Mouse (Mus musculus) hindbrain, embryonic 12.5 days (tissue): ENCODE results near the gene Adcy10. TPM values are rescaled to one million over a fixed set of nuclear protein-coding genes. Genes with fewer than 3 reads are reported as not detected.

Source experiments
- ATAC-seq: fragments of 200-750 bp; cut with Nextera tagmentation; 2 replicates; pipeline ENCODE4 v1.8.0; 2017; ENCODE audit warnings: moderate TSS enrichment; ENCODE audit not compliant: low FRiP score
- H3K27ac ChIP-seq: fragments of 300-500 bp; sonication (generic); 2 replicates; pipeline ENCODE4 v1.5.1; 2016; ENCODE audit warnings: mild to moderate bottlenecking
- H3K27me3 ChIP-seq: fragments of 300-500 bp; sonication (generic); 2 replicates; pipeline ENCODE4 v1.6.1; 2016; ENCODE audit warnings: mild to moderate bottlenecking
- H3K36me3 ChIP-seq: fragments of 300-500 bp; sonication (generic); 2 replicates; pipeline ENCODE4 v1.6.1; 2016; ENCODE audit warnings: mild to moderate bottlenecking
- H3K4me1 ChIP-seq: fragments of 300-500 bp; sonication (generic); 2 replicates; pipeline ENCODE4 v1.6.1; 2016
- H3K4me2 ChIP-seq: fragments of 300-500 bp; sonication (generic); replicated peaks from 2 replicates; pipeline ENCODE4 v1.6.1; 2016; ENCODE audit warnings: mild to moderate bottlenecking
- H3K4me3 ChIP-seq: fragments of 300-500 bp; sonication (generic); 2 replicates; pipeline ENCODE4 v1.5.1; 2016; ENCODE audit warnings: mild to moderate bottlenecking
- H3K9ac ChIP-seq: fragments of 300-500 bp; sonication (generic); 2 replicates; pipeline ENCODE4 v1.6.1; 2016; ENCODE audit warnings: mild to moderate bottlenecking, moderate library complexity
- H3K9me3 ChIP-seq: fragments of 300-500 bp; sonication (generic); replicated peaks from 2 replicates; pipeline ENCODE4 v1.6.1; 2016; ENCODE audit warnings: mild to moderate bottlenecking
- WGBS: fragments of 180-500 bp; shearing (Covaris S2); methylation state at CpG from one replicate; pipeline ENCODE4 v1.1.7; 2016; 5-methylcytosine and 5-hydroxymethylcytosine counted together
- polyA plus RNA-seq: library from polyadenylated mRNA; unstranded; fragments of >200 nt; fragmentation: Nextera tagmentation; extraction: Ambion mirVana; gene quantifications from 2 replicates; pipeline ENCODE4 v1.2.1, GENCODE M21; 2016

The Adcy10 gene
- polyA plus RNA-seq, 1 experiment from 2014 or later, result 0.12 TPM

DNA sequence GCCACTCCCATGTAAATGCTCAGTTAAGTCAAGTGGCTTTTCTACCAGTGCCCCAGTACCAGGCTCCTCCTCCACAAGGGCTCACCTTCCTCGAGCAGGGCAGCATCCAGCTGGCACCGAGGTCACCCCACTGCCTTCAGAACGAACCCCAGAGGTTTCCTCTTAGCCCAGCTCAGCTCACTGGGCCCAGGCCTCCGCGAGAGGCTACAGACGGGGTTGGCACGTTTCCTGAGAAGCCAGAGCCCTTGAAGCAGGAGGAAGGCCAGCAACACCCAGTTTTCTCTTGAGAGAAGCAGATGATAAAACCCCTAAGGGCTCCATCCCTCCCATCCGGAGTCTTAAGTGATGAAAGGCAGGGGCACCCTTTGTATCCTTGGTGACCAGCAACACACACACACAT is 105.8 kb downstream of the Adcy10 start:
- no peak overlapping the region for H3K4me2 ChIP-seq
- no peak for ATAC-seq
- 80% methylated on average over 8 of the region's 8 CpGs for WGBS
- H3K27me3 ChIP-seq, result no peaks in the 10 kb centered on the region
- peaks cover 4% of the 10 kb centered on the region for H3K4me1 ChIP-seq
- no peaks in the 10 kb centered on the region for H3K9me3 ChIP-seq
- H3K4me3 ChIP-seq, result no peak overlapping the region
- H3K36me3 ChIP-seq, result peaks cover 44% of the 10 kb centered on the region
- no peak overlapping the region for H3K9ac ChIP-seq
- H3K27ac ChIP-seq, result no peak overlapping the region; the same call in 1 of the 2 replicates

DNA sequence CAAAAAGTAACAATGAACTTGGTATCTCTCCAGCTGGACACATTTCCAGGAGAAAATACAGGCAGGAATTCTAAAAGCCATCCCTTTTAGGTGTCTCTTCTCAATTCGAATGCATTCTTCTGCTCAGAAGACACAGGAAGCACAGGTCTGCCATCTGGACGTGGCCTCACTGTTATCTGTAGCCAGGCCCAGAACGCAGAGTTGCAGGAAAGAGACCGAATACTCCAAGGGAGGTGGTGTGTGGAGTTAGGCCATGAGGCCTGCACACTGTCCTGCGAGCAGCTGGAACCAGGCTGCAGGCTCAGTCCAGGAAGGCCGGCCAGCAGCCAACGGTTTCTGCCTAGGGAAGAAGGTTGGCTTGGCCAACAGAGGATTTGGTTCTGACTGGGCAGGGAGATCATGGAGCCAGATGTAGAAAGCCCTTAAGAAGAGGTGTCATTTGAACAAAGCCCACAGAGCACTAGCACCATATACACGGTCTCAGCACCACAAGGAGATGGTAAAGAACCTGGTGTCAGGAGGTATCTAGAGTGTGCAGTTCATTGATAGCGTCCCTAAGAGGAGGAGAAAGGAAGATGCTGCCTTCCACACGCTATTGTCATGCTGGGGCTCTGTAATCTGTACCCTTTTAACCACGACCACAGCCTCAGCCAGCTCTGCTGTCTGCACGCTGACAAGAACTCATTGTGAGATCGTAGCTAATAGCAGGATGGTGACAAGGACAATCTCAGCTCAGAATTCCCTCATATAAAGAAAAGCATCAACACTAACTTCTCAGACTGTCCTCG is 107.5 kb downstream of the Adcy10 start:
- no peak overlapping the region for H3K4me3 ChIP-seq
- no peaks in the 10 kb centered on the region for H3K27me3 ChIP-seq
- H3K36me3 ChIP-seq, result peaks cover 44% of the 10 kb centered on the region
- peaks cover 4% of the 10 kb centered on the region for H3K4me1 ChIP-seq
- no peak overlapping the region for H3K4me2 ChIP-seq
- WGBS, result 95% methylated on average over 14 of the region's 14 CpGs
- no peak for ATAC-seq
- no peak overlapping the region for H3K27ac ChIP-seq
- no peak overlapping the region for H3K9ac ChIP-seq
- no peaks in the 10 kb centered on the region for H3K9me3 ChIP-seq

DNA sequence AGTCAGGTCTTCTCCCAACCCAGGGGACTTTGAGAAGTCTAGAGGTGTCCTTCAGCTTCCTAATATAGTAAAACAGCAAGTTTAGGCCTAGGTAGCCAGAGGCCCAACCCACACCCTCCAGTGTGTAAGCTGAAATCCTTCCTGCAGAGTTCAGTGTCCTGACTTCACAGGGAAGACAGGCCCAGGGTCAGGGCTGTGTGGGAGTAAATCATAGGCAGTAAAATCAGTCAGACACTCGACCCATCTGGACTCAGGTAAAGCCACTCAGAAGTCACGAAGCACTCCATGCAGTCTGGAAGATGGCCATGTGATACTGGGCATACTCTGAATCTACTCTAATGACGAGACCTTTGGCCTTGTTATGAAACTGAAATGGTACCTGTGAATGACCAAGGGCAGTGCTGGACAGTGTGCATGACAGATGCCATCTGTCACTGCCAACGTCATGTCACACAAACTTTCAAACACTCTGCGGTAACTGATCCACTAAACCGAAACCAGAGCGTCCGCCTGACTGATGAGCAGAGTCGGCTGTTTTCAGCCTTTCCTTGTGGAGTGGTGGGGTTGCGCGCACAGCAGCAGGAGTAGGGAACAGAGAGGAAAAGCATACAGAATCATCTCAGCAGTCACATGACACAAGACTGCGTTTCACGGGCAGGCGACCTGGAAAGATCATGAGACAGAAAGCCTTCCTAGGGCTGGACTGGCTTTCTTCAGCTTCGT is 109.9 kb downstream of the Adcy10 start:
- Histone ChIP-seq H3K9ac (no peak overlapping the region), H3K27me3 (no peaks in the 10 kb centered on the region), H3K4me2 (no peak overlapping the region), H3K36me3 (peaks cover 56% of the 10 kb centered on the region), H3K4me1 (no peaks in the 10 kb centered on the region), H3K4me3 (no peak overlapping the region), H3K9me3 (no peaks in the 10 kb centered on the region), H3K27ac (no peak overlapping the region)
- 90% methylated on average over 15 of the region's 15 CpGs for WGBS
- ATAC-seq, result no peak

DNA sequence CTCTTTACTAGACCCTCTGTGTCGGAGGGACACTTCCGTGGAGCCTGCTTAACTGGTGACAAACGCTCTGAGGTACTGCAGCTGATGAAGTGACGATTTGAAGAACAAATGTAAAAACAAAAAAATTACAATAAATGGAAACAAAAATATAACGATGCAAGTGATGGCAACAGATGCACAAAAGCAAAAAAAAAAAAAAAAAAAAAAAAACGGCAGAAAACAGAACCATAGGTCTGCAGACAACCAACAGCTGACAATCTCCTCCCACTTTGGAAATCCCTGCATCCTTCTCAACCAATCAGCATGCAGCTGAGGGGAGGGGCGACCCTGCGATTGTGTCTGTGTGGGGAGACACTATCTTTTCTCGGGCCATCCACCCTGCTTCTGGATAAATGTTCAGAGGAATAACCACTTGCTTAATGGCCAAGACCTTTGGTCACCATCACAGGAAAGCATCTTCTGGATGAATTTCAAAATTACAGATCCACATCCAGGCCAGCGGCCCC is 116.8 kb downstream of the Adcy10 start:
- ATAC-seq, result no peak
- no peaks in the 10 kb centered on the region for H3K27me3 ChIP-seq
- no peak overlapping the region for H3K4me3 ChIP-seq
- H3K36me3 ChIP-seq, result peaks cover 52% of the 10 kb centered on the region
- no peak overlapping the region for H3K4me2 ChIP-seq
- H3K9ac ChIP-seq, result no peak overlapping the region
- no peaks in the 10 kb centered on the region for H3K9me3 ChIP-seq
- H3K4me1 ChIP-seq, result no peaks in the 10 kb centered on the region
- WGBS, result 84% methylated on average over 10 of the region's 10 CpGs
- no peak overlapping the region for H3K27ac ChIP-seq

DNA sequence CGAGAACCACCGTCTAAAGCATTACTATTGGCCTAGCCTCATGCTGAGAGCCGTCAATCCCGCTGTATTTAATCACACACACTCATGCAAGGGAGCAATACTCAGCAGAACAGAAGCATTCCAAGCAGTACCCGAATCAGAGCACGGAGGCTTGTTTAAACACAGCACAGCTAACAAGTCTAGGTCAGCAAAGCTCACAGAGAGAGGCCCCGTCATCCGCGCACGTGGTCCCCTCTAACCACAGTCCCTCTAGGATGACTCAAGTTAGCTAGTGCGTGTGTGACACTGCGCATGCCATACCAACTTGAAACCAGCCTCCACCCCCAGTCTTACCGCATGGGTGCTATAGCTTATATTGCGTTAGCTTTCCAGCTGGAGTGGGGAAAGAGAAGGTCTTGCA is 118.2 kb downstream of the Adcy10 start:
- ATAC-seq, result no peak
- Histone ChIP-seq H3K36me3 (peaks cover 60% of the 10 kb centered on the region), H3K27me3 (no peaks in the 10 kb centered on the region), H3K4me1 (no peaks in the 10 kb centered on the region), H3K4me3 (no peak overlapping the region), H3K9ac (no peak overlapping the region), H3K27ac (no peak overlapping the region), H3K9me3 (no peaks in the 10 kb centered on the region), H3K4me2 (no peak overlapping the region)
- 89% methylated on average over 14 of the region's 14 CpGs for WGBS

DNA sequence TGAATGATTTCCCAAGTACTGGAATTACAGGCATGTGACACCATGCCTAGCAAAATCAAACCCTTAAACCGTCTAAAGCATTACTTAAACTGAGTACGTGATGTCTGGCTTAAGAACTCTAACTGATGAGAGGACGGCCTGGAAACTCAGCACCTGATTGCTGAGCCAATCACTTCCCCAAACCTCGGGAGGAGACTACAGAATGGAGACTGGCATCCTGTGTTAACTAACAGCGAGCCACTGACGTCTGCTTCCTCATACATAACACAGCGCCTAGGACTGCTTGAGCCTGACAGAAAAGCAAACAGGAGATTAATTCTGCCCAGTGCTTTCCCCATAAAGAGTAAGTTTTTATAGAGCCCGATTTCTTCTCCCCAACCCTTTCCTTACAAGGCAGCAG is 119.2 kb downstream of the Adcy10 start:
- Histone ChIP-seq H3K4me1 (no peaks in the 10 kb centered on the region; the same call in 1 of the 2 replicates), H3K27ac (no peak overlapping the region), H3K4me2 (no peak overlapping the region), H3K27me3 (no peaks in the 10 kb centered on the region), H3K9ac (no peak overlapping the region), H3K4me3 (no peak overlapping the region), H3K36me3 (peaks cover 57% of the 10 kb centered on the region), H3K9me3 (no peaks in the 10 kb centered on the region)
- 94% methylated on average over 8 of the region's 8 CpGs for WGBS
- no peak for ATAC-seq

DNA sequence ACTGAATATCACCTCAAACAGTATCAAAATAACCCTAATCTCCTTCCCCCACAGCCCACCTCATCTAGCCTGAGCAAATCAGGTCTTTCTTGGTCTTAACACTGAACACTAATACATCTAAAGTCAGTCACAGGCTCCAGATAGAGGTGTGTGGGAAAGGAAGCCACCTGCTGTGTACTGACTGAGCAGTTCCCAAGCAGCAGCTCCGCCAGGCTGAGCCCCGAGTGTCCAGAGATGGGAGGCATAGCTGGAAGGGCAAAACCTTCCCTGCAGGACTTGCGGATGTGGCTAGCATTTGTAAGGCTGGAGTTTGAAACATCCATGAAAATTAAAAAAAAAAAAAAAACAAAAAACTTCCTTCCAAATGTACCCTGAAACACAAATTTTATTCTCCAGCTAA is 120.1 kb downstream of the Adcy10 start:
- Histone ChIP-seq H3K9ac (no peak overlapping the region), H3K27ac (no peak overlapping the region), H3K27me3 (no peaks in the 10 kb centered on the region), H3K36me3 (peaks cover 54% of the 10 kb centered on the region), H3K4me2 (no peak overlapping the region), H3K4me1 (peaks cover 6% of the 10 kb centered on the region), H3K4me3 (no peak overlapping the region), H3K9me3 (no peaks in the 10 kb centered on the region)
- ATAC-seq, result no peak
- 86% methylated on average over 3 of the region's 3 CpGs for WGBS

DNA sequence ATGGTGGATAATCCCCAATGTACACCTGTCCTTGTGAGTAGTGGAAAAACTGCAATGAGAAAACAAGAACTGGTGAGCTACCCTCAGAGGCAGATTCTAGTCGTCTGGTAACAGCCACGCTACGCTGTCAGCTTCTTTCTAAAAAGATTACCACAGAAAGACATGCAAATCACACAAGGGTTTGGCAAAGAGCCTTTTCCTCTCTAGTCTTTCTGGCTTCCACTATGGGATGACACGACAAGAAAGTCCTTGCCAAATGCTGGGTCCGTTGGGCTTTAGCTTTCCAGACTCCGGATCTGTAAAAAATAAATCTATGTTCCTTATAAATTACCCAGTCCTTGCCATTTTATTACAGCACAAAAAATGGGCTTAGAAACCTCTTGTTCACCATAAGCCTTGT is 120.8 kb downstream of the Adcy10 start:
- no peaks in the 10 kb centered on the region for H3K27me3 ChIP-seq
- H3K4me1 ChIP-seq, result peaks cover 13% of the 10 kb centered on the region
- H3K9ac ChIP-seq, result no peak overlapping the region
- H3K4me2 ChIP-seq, result no peak overlapping the region
- 93% methylated on average over 6 of the region's 6 CpGs for WGBS
- peaks cover 54% of the 10 kb centered on the region for H3K36me3 ChIP-seq
- no peak overlapping the region for H3K4me3 ChIP-seq
- H3K27ac ChIP-seq, result no peak overlapping the region
- no peaks in the 10 kb centered on the region for H3K9me3 ChIP-seq
- no peak for ATAC-seq

DNA sequence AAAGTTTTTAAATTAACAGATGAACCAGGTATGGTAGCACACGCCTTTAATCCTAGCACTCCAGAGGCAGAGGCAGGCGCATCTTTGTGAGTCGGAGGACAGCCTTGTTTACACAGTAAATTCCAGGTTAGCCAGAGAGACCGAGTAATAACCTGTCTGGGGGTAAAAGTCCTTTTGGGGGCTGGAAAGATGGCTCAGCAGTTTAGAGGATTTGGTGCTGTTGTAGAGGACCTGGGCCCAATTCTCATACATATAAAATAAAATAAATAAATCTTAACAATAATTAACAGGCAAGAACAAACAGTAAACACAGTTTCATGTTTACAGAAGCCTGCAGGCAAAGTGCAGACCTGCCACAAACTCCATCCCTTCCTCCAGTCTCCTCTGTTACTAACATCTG is 123.9 kb downstream of the Adcy10 start:
- H3K4me2 ChIP-seq, result no peak overlapping the region
- no peak for ATAC-seq
- H3K27me3 ChIP-seq, result no peaks in the 10 kb centered on the region
- no peaks in the 10 kb centered on the region for H3K9me3 ChIP-seq
- no peak overlapping the region for H3K9ac ChIP-seq
- 90% methylated on average over 4 of the region's 4 CpGs for whole genome bisulfite sequencing
- no peak overlapping the region for H3K4me3 ChIP-seq
- peaks cover 36% of the 10 kb centered on the region for H3K36me3 ChIP-seq
- no peak overlapping the region for H3K27ac ChIP-seq
- H3K4me1 ChIP-seq, result peaks cover 18% of the 10 kb centered on the region

DNA sequence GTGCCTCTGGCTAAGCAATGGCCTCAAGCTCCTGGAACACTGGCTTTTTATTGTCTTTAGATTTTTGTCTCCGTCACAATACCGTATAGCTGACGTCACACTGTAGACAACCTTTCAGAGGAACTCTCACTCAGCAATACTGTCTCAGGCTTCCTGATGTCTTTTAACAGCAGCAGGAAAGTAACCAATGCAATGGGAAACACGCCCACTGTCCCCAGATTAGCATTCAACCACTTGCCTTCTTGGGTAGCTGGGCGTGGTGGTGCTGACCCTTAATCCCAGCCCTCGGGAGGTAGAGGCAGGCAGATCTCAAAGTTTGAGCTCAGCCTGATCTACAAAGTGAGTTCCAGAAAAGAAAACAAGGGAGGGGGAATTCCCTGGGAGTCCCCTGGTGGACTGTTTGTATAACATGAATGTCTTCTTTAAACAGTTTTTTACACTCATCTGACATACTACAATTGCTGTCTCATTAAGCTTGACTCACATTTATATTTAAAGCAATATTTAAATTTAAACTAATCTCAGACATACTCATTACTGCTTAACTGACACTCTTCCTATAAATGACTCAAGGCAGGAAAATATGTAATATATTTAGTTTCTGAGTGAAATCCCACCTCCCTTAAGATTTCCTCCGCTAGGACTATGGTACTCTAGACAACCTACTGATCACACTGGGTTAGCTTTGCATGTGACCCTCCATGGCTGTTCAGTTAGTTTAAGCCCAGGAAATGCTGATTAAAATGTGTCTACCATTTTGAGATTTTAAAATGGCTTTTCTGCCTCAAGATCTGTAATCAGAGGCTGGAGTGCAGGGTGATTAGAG is 124.7 kb downstream of the Adcy10 start:
- ATAC-seq, result peak; percentile 39
- H3K27me3 ChIP-seq, result no peaks in the 10 kb centered on the region
- H3K4me3 ChIP-seq, result no peak overlapping the region
- no peaks in the 10 kb centered on the region for H3K9me3 ChIP-seq
- H3K9ac ChIP-seq, result no peak overlapping the region
- 60% methylated on average over 7 of the region's 7 CpGs for WGBS
- peak overlapping the region; percentile 76; the same call in 1 of the 2 replicates for H3K27ac ChIP-seq
- peaks cover 18% of the 10 kb centered on the region for H3K4me1 ChIP-seq
- peaks cover 31% of the 10 kb centered on the region for H3K36me3 ChIP-seq
- H3K4me2 ChIP-seq, result no peak overlapping the region; the same call in 1 of the 2 replicates

DNA sequence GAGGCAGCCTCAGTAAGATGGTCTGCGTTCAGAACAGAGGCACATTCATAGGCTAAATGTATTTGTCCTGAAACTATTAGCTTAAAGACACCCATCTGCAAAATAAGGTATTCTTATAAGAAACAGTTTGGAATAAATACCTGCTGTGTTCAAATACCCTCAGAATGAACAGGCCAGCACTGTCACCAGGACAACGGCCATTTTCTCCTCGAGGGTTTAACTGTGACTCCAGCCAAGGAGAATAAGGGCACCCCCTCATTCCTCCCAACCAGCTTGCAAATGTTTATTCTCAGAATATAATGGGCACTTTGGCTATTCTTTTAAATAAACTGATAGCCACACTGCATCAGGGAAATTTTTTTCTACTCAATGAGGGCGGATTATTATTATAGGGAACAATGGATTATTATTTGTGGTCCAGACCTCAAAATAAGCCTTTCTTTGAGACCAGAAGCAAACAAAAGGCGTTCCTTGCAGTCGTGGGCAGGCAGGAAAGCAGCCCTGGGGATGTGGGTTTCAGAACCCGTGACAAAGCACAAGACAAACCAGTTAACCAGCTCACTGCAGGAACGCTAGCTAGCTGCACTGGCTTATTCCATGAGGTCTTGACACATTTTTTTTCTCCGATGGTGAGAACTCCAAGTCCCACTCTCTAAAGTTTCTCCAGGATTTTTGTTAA is 125.5 kb downstream of the Adcy10 start:
- H3K36me3 ChIP-seq, result peaks cover 33% of the 10 kb centered on the region
- H3K27me3 ChIP-seq, result no peaks in the 10 kb centered on the region
- H3K9ac ChIP-seq, result no peak overlapping the region
- H3K4me3 ChIP-seq, result no peak overlapping the region
- peak; percentile 67 for ATAC-seq
- peak overlapping the region; percentile 76 for H3K27ac ChIP-seq
- no peaks in the 10 kb centered on the region for H3K9me3 ChIP-seq
- peaks cover 18% of the 10 kb centered on the region for H3K4me1 ChIP-seq
- H3K4me2 ChIP-seq, result no peak overlapping the region; the same call in 1 of the 2 replicates
- 22% methylated on average over 9 of the region's 9 CpGs for WGBS
